Mouse (Mus musculus) olfactory bulb, adult 2 months (tissue): ENCODE data around the gene Morc3.

Experiments used
- CTCF ChIP-seq: fragments of 200-500 bp; IDR thresholded peaks from 2 replicates; pipeline ENCODE4 v1.5.1; 2012; ENCODE audit warnings: low read depth, mild to moderate bottlenecking, low read length, moderate library complexity; ENCODE audit not compliant: insufficient read depth
- POLR2A ChIP-seq: fragments of 200-500 bp; IDR thresholded peaks from 2 replicates; pipeline ENCODE4 v1.6.1; 2012; ENCODE audit warnings: mild to moderate bottlenecking, low read depth, low read length, moderate library complexity; ENCODE audit not compliant: insufficient read depth

- TF ChIP-seq CTCF, result no peak
- TF ChIP-seq POLR2A, result no peak
These were observed 41.8 kb upstream of the Morc3 start for GRCm38 (mm10) chr16:93789971-93790755.
